Mouse (Mus musculus): Measurements from ENCODE around the gene Saal1. TPM values are rescaled to one million over a fixed set of nuclear protein-coding genes. Genes with fewer than 3 reads are reported as not detected.

Saal1 gene
- total and polyA plus RNA-seq, 3 experiments: 13.6 to 26.0 TPM; not detected in 1

DNA sequence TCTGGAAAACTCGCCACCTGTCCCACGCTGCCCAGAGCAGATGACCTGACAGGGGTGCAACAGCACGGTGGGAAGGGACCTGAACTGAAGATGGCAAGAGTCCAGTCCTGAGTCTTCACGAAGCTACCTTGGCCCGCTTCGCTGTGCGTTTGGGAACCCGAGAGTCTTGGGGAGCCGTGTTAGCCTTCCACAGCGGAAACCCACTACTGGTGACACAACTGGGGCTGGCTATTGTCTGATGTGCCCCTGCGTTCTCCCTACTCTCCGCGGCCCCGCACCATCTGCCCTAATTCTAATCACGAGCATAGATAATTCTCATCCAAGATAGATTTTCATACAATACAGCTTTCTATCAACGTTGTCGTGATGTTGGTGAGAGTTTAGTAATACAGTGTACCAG, 70.4 kb downstream of the Saal1 start:
- no peak for TF ChIP-seq USF1 (IDR thresholded peaks at IDR 0.05; ENCODE audit: low read depth, low read length)
- DNase-seq (ENCODE audit: low read depth, low spot score): no peak
- H3K4me3 ChIP-seq (ENCODE audit: control insufficient read depth in 1 of 2, insufficient read depth in 1 of 2, low read depth in 2 of 2, low read length in 2 of 2): peak overlapping the region; percentile 69 to 77
- no peak overlapping the region for H3K27ac ChIP-seq (ENCODE audit: control insufficient read depth, low read depth, low read length)
- 0 out of 4 replicates have a peak, but pooled peaks cover 0 to 8% of the 10 kb centered on the region in 2 experiments for H3K4me1 ChIP-seq (ENCODE audit: control insufficient read depth in 1 of 2, insufficient read depth in 2 of 2, low read length in 2 of 2)
- H3K9me3 ChIP-seq (replicated peaks; ENCODE audit: insufficient read depth, low read length): no peaks in the 10 kb centered on the region
- peak overlapping the region; percentile 50 for H3K9ac ChIP-seq (ENCODE audit: control insufficient read depth, low read depth, low read length, poor library complexity, severe bottlenecking)
- no peaks in the 10 kb centered on the region for H3K79me2 ChIP-seq (ENCODE audit: control insufficient read depth, insufficient read depth, low read length, poor library complexity)
- no peaks in the 10 kb centered on the region for H3K27me3 ChIP-seq (ENCODE audit: control insufficient read depth in 1 of 2, insufficient read depth in 2 of 2, low read length in 2 of 2)
- H3K36me3 ChIP-seq (ENCODE audit: control insufficient read depth in 1 of 2, insufficient read depth in 2 of 2, low read length in 2 of 2): no peaks in the 10 kb centered on the region; a peak in 1 of 4 replicates

DNA sequence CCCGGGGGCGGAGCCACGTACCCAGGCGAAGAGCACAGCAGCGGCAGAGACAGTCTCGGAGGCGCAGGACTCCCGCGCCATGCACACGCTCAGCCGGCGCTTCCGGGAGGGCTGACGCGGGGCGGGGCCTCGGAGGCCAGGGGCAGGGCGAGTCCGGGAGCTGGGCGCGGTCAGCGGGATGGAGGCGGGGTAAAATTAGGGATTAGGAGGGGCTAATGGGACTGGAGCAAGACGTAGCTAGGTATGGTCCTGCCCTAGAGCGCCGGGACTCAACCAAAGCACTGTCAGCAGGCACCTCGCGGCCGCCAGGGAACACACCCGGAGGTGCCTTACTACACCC, 70.8 kb downstream of the Saal1 start, which contains the start of gene Sergef:
Gene Sergef, minus strand, starts transcription at position 116 of the 340 bp plus-strand sequence.
- peak; percentile 93 for DNase-seq (ENCODE audit: low read depth, low spot score)
- H3K27ac ChIP-seq (ENCODE audit: control insufficient read depth, low read depth, low read length): no peak within 1 kb of the TSS

DNA sequence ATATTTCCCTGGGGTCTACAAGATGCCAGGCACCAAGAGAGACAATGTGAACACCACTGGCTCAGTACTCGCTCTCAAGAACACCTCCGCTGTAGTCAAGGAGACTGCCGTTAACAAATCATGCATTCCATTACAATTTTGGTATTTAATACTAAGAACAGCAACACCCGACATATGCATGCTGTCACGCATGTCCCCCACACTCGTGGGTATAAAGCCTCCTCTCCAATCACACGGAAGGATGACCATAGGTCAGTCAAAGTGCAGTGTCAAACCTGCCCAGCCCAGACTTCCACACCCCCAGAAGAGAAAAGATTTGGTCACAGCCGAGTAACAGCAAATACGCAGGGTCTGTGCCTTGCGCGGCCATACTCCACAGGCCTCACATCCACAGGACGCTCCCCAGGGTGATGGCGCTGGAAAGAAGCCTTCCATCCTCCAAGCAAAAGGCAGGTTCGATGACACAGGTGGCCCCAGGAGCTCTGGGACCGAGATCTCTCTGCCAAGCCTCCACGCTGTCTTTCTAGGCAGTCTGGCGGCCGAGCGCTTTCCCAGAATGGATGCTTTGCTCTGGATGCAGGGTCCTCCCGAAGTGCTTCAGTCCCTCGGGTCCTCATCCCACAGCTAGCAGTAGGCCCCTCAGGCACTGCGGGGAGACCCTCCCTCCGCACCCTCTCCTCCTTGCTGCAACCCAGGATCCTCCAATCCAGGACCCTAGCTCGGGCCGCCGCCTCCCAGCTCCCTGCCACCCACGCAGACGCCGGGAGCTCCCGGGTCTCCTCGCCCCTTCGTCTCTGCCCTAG, 71.4 kb downstream of the Saal1 start:
- Histone ChIP-seq H3K9ac (ENCODE audit: control insufficient read depth, low read depth, low read length, poor library complexity, severe bottlenecking) (peak overlapping the region; percentile 76), H3K4me1 (ENCODE audit: control insufficient read depth in 1 of 2, insufficient read depth in 2 of 2, low read length in 2 of 2) (0 out of 4 replicates have a peak, but pooled peaks cover 0 to 8% of the 10 kb centered on the region in 2 experiments), H3K79me2 (ENCODE audit: control insufficient read depth, insufficient read depth, low read length, poor library complexity) (no peaks in the 10 kb centered on the region), H3K36me3 (ENCODE audit: control insufficient read depth in 1 of 2, insufficient read depth in 2 of 2, low read length in 2 of 2) (no peaks in the 10 kb centered on the region), H3K27ac (ENCODE audit: control insufficient read depth, low read depth, low read length) (no peak overlapping the region), H3K4me3 (ENCODE audit: control insufficient read depth in 1 of 2, insufficient read depth in 1 of 2, low read depth in 2 of 2, low read length in 2 of 2) (peak overlapping the region; percentile 69 to 77), H3K27me3 (ENCODE audit: control insufficient read depth in 1 of 2, insufficient read depth in 2 of 2, low read length in 2 of 2) (no peaks in the 10 kb centered on the region), H3K9me3 (replicated peaks; ENCODE audit: insufficient read depth, low read length) (no peaks in the 10 kb centered on the region)
- TF ChIP-seq NRF1 (IDR thresholded peaks at IDR 0.05; ENCODE audit: insufficient read depth, low read depth, low read length, poor library complexity, severe bottlenecking) (no peak), TBP (IDR thresholded peaks at IDR 0.05; ENCODE audit: low read depth, low read length) (no peak), MAX (IDR thresholded peaks at IDR 0.05; ENCODE audit: low read length) (no peak), ZMIZ1 (IDR thresholded peaks at IDR 0.05; ENCODE audit: low read depth, low read length) (no peak), ZKSCAN1 (IDR thresholded peaks at IDR 0.05; ENCODE audit: low read depth, low read length) (no peak), USF1 (IDR thresholded peaks at IDR 0.05; ENCODE audit: low read depth, low read length) (no peak), ELF1 (IDR thresholded peaks at IDR 0.05; ENCODE audit: low read depth, low read length) (no peak), E2F4 (IDR thresholded peaks at IDR 0.05; ENCODE audit: borderline replicate concordance, low read depth, low read length) (no peak), MAFK (IDR thresholded peaks at IDR 0.05; ENCODE audit: borderline replicate concordance, low read depth, low read length) (no peak)
- peak; percentile 18 for DNase-seq (ENCODE audit: low read depth, low spot score)

More for the DNA sequence above, 70.8 kb downstream of the Saal1 start, which contains the start of gene Sergef:
- H3K36me3 ChIP-seq (ENCODE audit: control insufficient read depth in 1 of 2, insufficient read depth in 2 of 2, low read length in 2 of 2): no peaks in the 10 kb centered on the region
- no peaks in the 10 kb centered on the region for H3K27me3 ChIP-seq (ENCODE audit: control insufficient read depth in 1 of 2, insufficient read depth in 2 of 2, low read length in 2 of 2)
- H3K9ac ChIP-seq (ENCODE audit: control insufficient read depth, low read depth, low read length, poor library complexity, severe bottlenecking): peak within 1 kb of the TSS; percentile 76
- H3K4me1 ChIP-seq (ENCODE audit: control insufficient read depth in 1 of 2, insufficient read depth in 2 of 2, low read length in 2 of 2): 0 out of 4 replicates have a peak, but pooled peaks cover 0 to 8% of the 10 kb centered on the region in 2 experiments
- peak within 1 kb of the TSS; percentile 69 to 77 for H3K4me3 ChIP-seq (ENCODE audit: control insufficient read depth in 1 of 2, insufficient read depth in 1 of 2, low read depth in 2 of 2, low read length in 2 of 2)
- no peaks in the 10 kb centered on the region for H3K79me2 ChIP-seq (ENCODE audit: control insufficient read depth, insufficient read depth, low read length, poor library complexity)
- H3K9me3 ChIP-seq (replicated peaks; ENCODE audit: insufficient read depth, low read length): no peaks in the 10 kb centered on the region
- peak; percentile 60; the same call in 1 of the 2 replicates for TF ChIP-seq ZMIZ1 (IDR thresholded peaks at IDR 0.05; ENCODE audit: low read depth, low read length)
- 0 out of 2 replicates have a peak, but pooled peaks have one; percentile 21 for TF ChIP-seq ETS1 (IDR thresholded peaks at IDR 0.05; ENCODE audit: low read depth, low read length)
- TF ChIP-seq POLR2AphosphoS2 (IDR thresholded peaks at IDR 0.05; ENCODE audit: low read length): no peak; the same call in 1 of the 2 replicates
- peak; percentile 23; the same call in 1 of the 2 replicates for TF ChIP-seq MEF2A (IDR thresholded peaks at IDR 0.05; ENCODE audit: extremely low read depth, insufficient replicate concordance, low read depth, low read length, poor library complexity, severe bottlenecking)
- peak; percentile 93 for TF ChIP-seq ELF1 (IDR thresholded peaks at IDR 0.05; ENCODE audit: low read depth, low read length)
- TF ChIP-seq NELFE (IDR thresholded peaks at IDR 0.05; ENCODE audit: low read depth, low read length): peak; percentile 80
- peak; percentile 79 for TF ChIP-seq MXI1 (IDR thresholded peaks at IDR 0.05; ENCODE audit: low read depth, low read length)
- 0 out of 2 replicates have a peak, but pooled peaks have one; percentile 18 for TF ChIP-seq USF1 (IDR thresholded peaks at IDR 0.05; ENCODE audit: low read depth, low read length)
- peak; percentile 84 for TF ChIP-seq SIN3A (IDR thresholded peaks at IDR 0.05; ENCODE audit: low read length)
- TF ChIP-seq HCFC1 (IDR thresholded peaks at IDR 0.05; ENCODE audit: low read depth, low read length): peak; percentile 66
- TF ChIP-seq TCF12 (IDR thresholded peaks at IDR 0.05; ENCODE audit: low read depth, low read length): peak; percentile 18; the same call in 1 of the 2 replicates
- no peak for TF ChIP-seq USF2 (IDR thresholded peaks at IDR 0.05; ENCODE audit: borderline replicate concordance in 1 of 2, insufficient read depth in 1 of 2, low read depth in 1 of 2, low read length in 2 of 2)
- TF ChIP-seq NRF1 (IDR thresholded peaks at IDR 0.05; ENCODE audit: insufficient read depth, low read depth, low read length, poor library complexity, severe bottlenecking): peak; percentile 59; the same call in 1 of the 2 replicates
- TF ChIP-seq POLR2A (IDR thresholded peaks at IDR 0.05; ENCODE audit: control insufficient read depth in 1 of 2, insufficient read depth in 1 of 2, low read depth in 1 of 2, low read length in 2 of 2, poor library complexity in 1 of 2): peak; percentile 81 to 97
- no peak for TF ChIP-seq CHD1 (IDR thresholded peaks at IDR 0.05; ENCODE audit: low read depth, low read length)
